Mouse (Mus musculus) C2C12 (cell line): ENCODE measurements around the gene Lrrfip2. TPM values are rescaled to one million over a fixed set of nuclear protein-coding genes. Genes with fewer than 3 reads are reported as not detected.
A peak's percentile ranks its signal among the peaks of the same experiment; 100 is the strongest.

Source experiments
- H3K27me3 ChIP-seq: one replicate; pipeline ENCODE4 v1.6.1; 2011; ENCODE audit not compliant: control insufficient read depth, insufficient read depth, insufficient read length
- H3K36me3 ChIP-seq: one replicate; pipeline ENCODE4 v1.6.1; 2011; ENCODE audit not compliant: control insufficient read depth, insufficient read depth
- H3K4me3 ChIP-seq: one replicate; pipeline ENCODE4 v1.5.1; 2011; ENCODE audit warnings: mild to moderate bottlenecking, control low read depth; ENCODE audit not compliant: poor library complexity, insufficient read depth, severe bottlenecking
- H3K79me2 ChIP-seq: one replicate; pipeline ENCODE4 v1.6.1; 2011; ENCODE audit not compliant: control insufficient read depth, insufficient read depth
- H3K79me3 ChIP-seq: one replicate; pipeline ENCODE4 v1.6.1; 2011; ENCODE audit warnings: low read depth, control low read depth
- H3ac ChIP-seq: one replicate; pipeline ENCODE3; 2011; ENCODE audit warnings: low read depth; ENCODE audit not compliant: control insufficient read depth, insufficient read length
- CEBPB ChIP-seq: IDR thresholded peaks from one replicate; pipeline ENCODE4 v1.6.1; 2011; ENCODE audit warnings: low read depth, mild to moderate bottlenecking, control low read depth, moderate library complexity
- CTCF ChIP-seq: IDR thresholded peaks from one replicate; pipeline ENCODE4 v1.5.1; 2011; ENCODE audit not compliant: control insufficient read depth, insufficient read depth, insufficient read length
- FOSL1 ChIP-seq: IDR thresholded peaks from one replicate; pipeline ENCODE4 v1.8.0; 2011; ENCODE audit warnings: mild to moderate bottlenecking, low read length; ENCODE audit not compliant: poor library complexity, insufficient read depth, severe bottlenecking
- MAX ChIP-seq: IDR thresholded peaks from one replicate; pipeline ENCODE4 v1.6.1; 2011; ENCODE audit warnings: mild to moderate bottlenecking, control low read depth
- MYOD1 ChIP-seq: IDR thresholded peaks from one replicate; pipeline ENCODE4 v1.6.1; 2011; ENCODE audit warnings: low read depth; ENCODE audit not compliant: control insufficient read depth, insufficient read length
- MYOG ChIP-seq: IDR thresholded peaks from one replicate; pipeline ENCODE4 v1.6.1; 2011; ENCODE audit not compliant: control insufficient read depth, insufficient read length; ENCODE audit errors: extremely low read depth
- USF1 ChIP-seq: IDR thresholded peaks from one replicate; pipeline ENCODE4 v1.6.1; 2011; ENCODE audit warnings: low read depth, mild to moderate bottlenecking, control low read depth, moderate library complexity
- long read RNA-seq, 2 experiments: library from polyadenylated mRNA; unstranded; transcript quantifications; one replicate each; pipeline ENCODE4 v2.0.0; 2019 to 2020
- polyA plus RNA-seq: library from polyadenylated mRNA; unstranded; fragments of >200 nt; fragmentation: generic; extraction: Trizol; gene quantifications from one replicate; pipeline ENCODE4 v1.2.1, GENCODE M21; 2012; ENCODE audit warnings: missing spikeins

The Lrrfip2 gene
- 29.4 TPM for polyA plus RNA-seq
- long read RNA-seq, experiment 1, transcript Lrrfip2-205 (15 exons, 1,839 nt) = major isoform, 32 of 57 reads
- long read RNA-seq, experiment 1, partial matches to known transcripts = 12 of 57 reads
- long read RNA-seq, experiment 1, other reads (novel, unspliced or antisense) = 12 of 57 reads
- long read RNA-seq, experiment 2, transcript Lrrfip2-202 (14 exons, 3,191 nt) = minor isoform, 9 of 297 reads
- long read RNA-seq, experiment 2, transcript Lrrfip2-205 (15 exons, 1,839 nt) = major isoform, 237 of 297 reads
- long read RNA-seq, experiment 2, partial matches to known transcripts = 10 of 297 reads
- long read RNA-seq, experiment 2, other reads (novel, unspliced or antisense) = 40 of 297 reads

DNA sequence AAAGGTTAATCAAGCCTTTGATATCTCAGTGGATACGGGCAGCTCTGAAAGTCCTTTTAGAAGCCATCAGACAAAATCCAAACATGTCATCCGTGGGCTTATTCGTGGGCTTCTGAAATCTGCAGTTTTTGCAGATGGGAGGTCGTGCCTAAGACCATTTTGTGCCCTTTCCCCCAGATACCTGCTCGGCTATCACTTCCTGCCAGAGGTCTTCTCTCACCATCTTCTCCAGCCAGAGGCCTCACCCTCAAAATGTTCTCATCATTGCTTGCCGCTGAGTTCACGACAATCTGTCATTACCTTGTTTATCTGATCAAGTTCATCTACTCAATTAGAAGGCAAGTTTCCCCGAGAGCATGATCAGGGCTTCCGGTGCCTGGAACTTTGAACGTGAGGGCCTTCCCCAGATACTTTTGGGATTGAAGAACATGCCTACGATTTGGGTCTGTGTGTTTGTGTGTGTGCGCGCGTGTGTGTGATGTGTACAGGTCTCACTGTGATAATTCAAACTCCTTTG lies at the start of gene Lrrfip2:
TSS of gene Lrrfip2 (plus strand) at position 467 of the 517 bp plus-strand sequence.
- Histone ChIP-seq H3K27me3 (no peaks in the 10 kb centered on the region), H3ac (peak within 1 kb of the TSS; percentile 81), H3K79me2 (peaks cover 23% of the 10 kb centered on the region), H3K4me3 (peak within 1 kb of the TSS; percentile 61), H3K79me3 (peaks cover 12% of the 10 kb centered on the region), H3K36me3 (peaks cover 5% of the 10 kb centered on the region)
- no peak for TF ChIP-seq CTCF
- TF ChIP-seq MYOD1 = no peak
- no peak for TF ChIP-seq MAX
- TF ChIP-seq CEBPB = no peak
- TF ChIP-seq FOSL1 = no peak
- TF ChIP-seq USF1 = no peak
- TF ChIP-seq MYOG = no peak

- Histone ChIP-seq H3K79me3 (no peaks in the 10 kb centered on the region), H3K36me3 (no peaks in the 10 kb centered on the region), H3K4me3 (no peak overlapping the region), H3K27me3 (peaks cover 3% of the 10 kb centered on the region), H3K79me2 (no peaks in the 10 kb centered on the region), H3ac (no peak overlapping the region)
- TF ChIP-seq CTCF = peak; percentile 29
- TF ChIP-seq MAX = no peak
- no peak for TF ChIP-seq USF1
Measured at GRCm38 (mm10) chr9:111070546-111070961, 46.8 kb upstream of the Lrrfip2 start.

GRCm38 (mm10) chr9:111072175-111072574 lies 45.2 kb upstream of the Lrrfip2 start:
- Histone ChIP-seq H3K36me3 (no peaks in the 10 kb centered on the region), H3K79me3 (no peaks in the 10 kb centered on the region), H3K4me3 (no peak overlapping the region), H3ac (no peak overlapping the region), H3K27me3 (peaks cover 3% of the 10 kb centered on the region), H3K79me2 (no peaks in the 10 kb centered on the region)
- TF ChIP-seq FOSL1 (no peak), USF1 (no peak), CTCF (no peak), MAX (no peak), CEBPB (no peak), MYOG (no peak), MYOD1 (no peak)

GRCm38 (mm10) chr9:111072971-111073370 lies 44.4 kb upstream of the Lrrfip2 start:
- Histone ChIP-seq H3ac (no peak overlapping the region), H3K79me3 (no peaks in the 10 kb centered on the region), H3K36me3 (no peaks in the 10 kb centered on the region), H3K4me3 (no peak overlapping the region), H3K27me3 (peaks cover 3% of the 10 kb centered on the region), H3K79me2 (no peaks in the 10 kb centered on the region)
- TF ChIP-seq CTCF (no peak), MYOD1 (no peak), CEBPB (no peak), FOSL1 (no peak), MYOG (no peak), MAX (no peak), USF1 (no peak)

DNA sequence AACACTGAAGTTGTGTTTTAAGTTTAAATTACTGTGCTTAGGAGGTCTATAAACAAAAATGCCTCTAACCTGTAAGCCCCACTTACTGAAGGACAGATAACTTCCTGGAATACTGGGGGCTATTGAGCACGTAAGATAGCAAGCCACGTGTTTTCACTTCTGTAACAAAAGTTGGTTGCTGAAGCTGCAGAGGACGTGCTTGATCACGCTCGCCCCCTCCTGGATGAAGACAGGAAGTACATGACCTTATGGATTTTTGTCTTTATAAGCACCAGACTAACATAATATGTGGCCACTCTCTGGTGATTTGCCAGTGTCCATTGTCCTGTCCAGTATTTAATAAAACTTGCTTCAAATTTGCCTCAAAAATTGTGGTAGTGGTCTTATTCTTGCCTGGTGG lies 39.6 kb upstream of the Lrrfip2 start:
- no peaks in the 10 kb centered on the region for H3K79me3 ChIP-seq
- H3K4me3 ChIP-seq = no peak overlapping the region
- H3K79me2 ChIP-seq = no peaks in the 10 kb centered on the region
- TF ChIP-seq USF1 (no peak), CTCF (peak; percentile 3)
- no peaks in the 10 kb centered on the region for H3K36me3 ChIP-seq
- no peak overlapping the region for H3ac ChIP-seq
- no peaks in the 10 kb centered on the region for H3K27me3 ChIP-seq

GRCm38 (mm10) chr9:111080801-111081200 lies 36.6 kb upstream of the Lrrfip2 start:
- TF ChIP-seq FOSL1 (no peak), USF1 (no peak), CEBPB (no peak), CTCF (no peak), MYOD1 (no peak), MAX (no peak), MYOG (no peak)
- Histone ChIP-seq H3ac (no peak overlapping the region), H3K79me2 (no peaks in the 10 kb centered on the region), H3K36me3 (no peaks in the 10 kb centered on the region), H3K79me3 (no peaks in the 10 kb centered on the region), H3K4me3 (no peak overlapping the region), H3K27me3 (no peaks in the 10 kb centered on the region)
